Mouse (Mus musculus): ENCODE measurements at regions not wholly inside any gene's neighbourhood (a gene's known extent, or its start where the extent isn't known, plus 50 kb on each side); places are given as distances from the start of the nearest gene placed in this dataset.

DNA sequence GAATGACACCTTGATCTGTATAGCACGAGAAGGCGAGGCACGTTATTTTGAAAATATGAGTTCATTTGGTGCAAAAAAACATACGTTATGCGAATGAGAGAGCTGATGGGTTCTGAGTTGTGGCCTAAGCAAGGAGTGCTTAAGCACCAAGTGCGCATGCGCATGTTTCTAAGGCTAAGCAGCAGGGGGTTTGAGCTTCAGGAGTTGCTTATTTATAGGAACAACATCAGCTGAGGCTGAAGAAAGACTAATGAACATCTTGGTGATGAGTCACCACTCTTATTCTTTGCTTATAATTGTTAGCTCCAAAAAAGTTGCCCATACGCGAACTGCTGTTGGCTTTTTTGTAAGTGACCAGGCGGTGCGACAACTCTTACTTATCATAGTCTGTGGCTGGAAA is 361.1 kb upstream of the Prickle1 start:
- WGBS, result 90% methylated on average over 11 of the region's 11 CpGs
- H3K9ac ChIP-seq (ENCODE audit: low read depth, low read length), result no peak overlapping the region
- no peak for TF ChIP-seq POLR2A (IDR thresholded peaks at IDR 0.05; ENCODE audit: insufficient read depth, low read depth, low read length)
- no peak for TF ChIP-seq CTCF (IDR thresholded peaks at IDR 0.05)
- TF ChIP-seq EP300 (IDR thresholded peaks at IDR 0.05; ENCODE audit: insufficient read depth, low read depth, low read length), result no peak
- no peaks in the 10 kb centered on the region for H3K27me3 ChIP-seq (ENCODE audit: control insufficient read depth, insufficient read depth, low read length)
- intact Hi-C loops (cut with DNase I), result no loop called here
- no peak for DNase-seq
- H3K4me3 ChIP-seq, result no peak overlapping the region
- no peaks in the 10 kb centered on the region for H3K36me3 ChIP-seq (ENCODE audit: control insufficient read depth, insufficient read depth, low read length)
- no peaks in the 10 kb centered on the region for H3K4me1 ChIP-seq (ENCODE audit: control insufficient read depth, insufficient read depth, low read length)
- no peaks in the 10 kb centered on the region for H3K79me2 ChIP-seq (replicated peaks; ENCODE audit: control insufficient read depth, insufficient read depth, low read length)
- no peak overlapping the region for H3K27ac ChIP-seq

DNA sequence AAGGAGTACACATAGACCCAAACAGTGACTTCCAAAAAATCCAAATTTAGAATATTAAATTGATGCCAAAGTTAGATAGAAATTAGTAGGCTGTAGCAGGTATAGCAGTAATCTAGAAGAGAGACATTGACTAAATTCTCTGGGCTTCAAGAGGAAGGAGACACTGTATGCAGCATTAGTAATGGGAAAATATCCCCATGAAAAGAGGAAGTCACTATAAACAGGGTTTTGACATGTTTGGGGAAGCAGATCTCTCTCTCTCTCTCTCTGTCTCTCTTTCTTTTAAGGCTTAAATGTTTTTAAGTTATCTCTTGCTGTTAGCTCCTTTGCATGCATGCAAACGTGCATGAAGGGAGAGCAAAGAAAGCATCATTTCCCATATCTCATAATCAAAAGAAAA is 357.9 kb upstream of the Prickle1 start:
- intact Hi-C loops (cut with DNase I), result no loop called here
- Histone ChIP-seq H3K9ac (ENCODE audit: low read depth, low read length) (no peak overlapping the region), H3K27ac (no peak overlapping the region), H3K27me3 (ENCODE audit: control insufficient read depth, insufficient read depth, low read length) (no peaks in the 10 kb centered on the region), H3K4me1 (ENCODE audit: control insufficient read depth, insufficient read depth, low read length) (no peaks in the 10 kb centered on the region), H3K79me2 (replicated peaks; ENCODE audit: control insufficient read depth, insufficient read depth, low read length) (no peaks in the 10 kb centered on the region), H3K36me3 (ENCODE audit: control insufficient read depth, insufficient read depth, low read length) (no peaks in the 10 kb centered on the region), H3K4me3 (no peak overlapping the region)
- TF ChIP-seq EP300 (IDR thresholded peaks at IDR 0.05; ENCODE audit: insufficient read depth, low read depth, low read length) (no peak), POLR2A (IDR thresholded peaks at IDR 0.05; ENCODE audit: insufficient read depth, low read depth, low read length) (no peak), CTCF (IDR thresholded peaks at IDR 0.05) (no peak)
- DNase-seq, result no peak
- WGBS, result 85% methylated on average over 1 of the region's 1 CpGs

DNA sequence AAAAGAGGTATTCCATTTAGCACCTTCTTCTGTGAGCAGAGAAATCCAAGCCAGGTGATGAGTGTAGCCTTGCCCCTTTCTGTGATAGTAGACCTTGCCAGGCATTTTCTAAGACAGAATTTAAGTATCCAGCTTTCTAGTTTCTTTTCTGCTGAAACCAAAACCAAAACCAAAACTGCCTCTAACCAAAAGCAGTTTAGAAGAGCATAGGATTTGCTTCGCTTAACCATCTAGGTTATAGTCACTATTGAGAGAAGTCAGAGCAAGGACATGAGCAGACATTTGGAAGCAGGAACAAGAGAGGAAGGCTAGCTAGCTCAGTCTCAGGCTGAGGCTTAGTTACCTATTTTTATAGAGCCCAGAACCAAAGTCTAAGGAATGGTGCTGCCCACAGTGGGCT is 354.8 kb upstream of the Prickle1 start:
- H3K4me1 ChIP-seq (ENCODE audit: control insufficient read depth, insufficient read depth, low read length), result no peaks in the 10 kb centered on the region
- H3K27ac ChIP-seq, result no peak overlapping the region
- WGBS, result 93% methylated on average over 1 of the region's 1 CpGs
- no peak for DNase-seq
- H3K27me3 ChIP-seq (ENCODE audit: control insufficient read depth, insufficient read depth, low read length), result no peaks in the 10 kb centered on the region
- H3K9ac ChIP-seq (ENCODE audit: low read depth, low read length), result no peak overlapping the region
- no peaks in the 10 kb centered on the region for H3K79me2 ChIP-seq (replicated peaks; ENCODE audit: control insufficient read depth, insufficient read depth, low read length)
- no peak overlapping the region for H3K4me3 ChIP-seq
- TF ChIP-seq POLR2A (IDR thresholded peaks at IDR 0.05; ENCODE audit: insufficient read depth, low read depth, low read length) (no peak), CTCF (IDR thresholded peaks at IDR 0.05) (no peak), EP300 (IDR thresholded peaks at IDR 0.05; ENCODE audit: insufficient read depth, low read depth, low read length) (no peak)
- intact Hi-C loops (cut with DNase I), result no loop called here
- H3K36me3 ChIP-seq (ENCODE audit: control insufficient read depth, insufficient read depth, low read length), result no peaks in the 10 kb centered on the region

DNA sequence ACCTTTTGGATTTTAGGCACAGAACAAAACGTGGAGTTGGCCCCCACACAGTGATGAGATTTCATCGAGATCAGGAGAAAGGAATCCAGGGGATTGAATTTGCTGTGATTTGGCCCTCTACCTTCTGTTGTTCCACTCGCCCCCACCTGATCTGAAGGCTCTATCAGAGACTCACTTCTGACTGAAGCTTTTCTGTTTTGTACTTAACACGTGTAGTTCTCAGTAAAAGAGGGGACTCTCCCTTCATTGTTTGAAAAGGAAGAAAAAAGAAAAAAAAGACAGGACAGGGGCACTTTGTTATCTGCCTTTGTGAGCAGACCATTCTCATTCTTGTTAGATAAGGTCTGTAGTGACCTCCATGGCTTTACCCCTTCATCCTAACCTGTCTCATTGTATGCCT is 353.2 kb upstream of the Prickle1 start:
- no peaks in the 10 kb centered on the region for H3K36me3 ChIP-seq (ENCODE audit: control insufficient read depth, insufficient read depth, low read length)
- no peak for DNase-seq
- no peak overlapping the region for H3K4me3 ChIP-seq
- no peaks in the 10 kb centered on the region for H3K79me2 ChIP-seq (replicated peaks; ENCODE audit: control insufficient read depth, insufficient read depth, low read length)
- H3K27me3 ChIP-seq (ENCODE audit: control insufficient read depth, insufficient read depth, low read length), result no peaks in the 10 kb centered on the region
- TF ChIP-seq EP300 (IDR thresholded peaks at IDR 0.05; ENCODE audit: insufficient read depth, low read depth, low read length), result no peak
- TF ChIP-seq CTCF (IDR thresholded peaks at IDR 0.05), result no peak
- no peak for TF ChIP-seq POLR2A (IDR thresholded peaks at IDR 0.05; ENCODE audit: insufficient read depth, low read depth, low read length)
- no peak overlapping the region for H3K27ac ChIP-seq
- WGBS, result 69% methylated on average over 4 of the region's 4 CpGs
- H3K4me1 ChIP-seq (ENCODE audit: control insufficient read depth, insufficient read depth, low read length), result no peaks in the 10 kb centered on the region
- intact Hi-C loops (cut with DNase I), result no loop called here
- H3K9ac ChIP-seq (ENCODE audit: low read depth, low read length), result no peak overlapping the region

DNA sequence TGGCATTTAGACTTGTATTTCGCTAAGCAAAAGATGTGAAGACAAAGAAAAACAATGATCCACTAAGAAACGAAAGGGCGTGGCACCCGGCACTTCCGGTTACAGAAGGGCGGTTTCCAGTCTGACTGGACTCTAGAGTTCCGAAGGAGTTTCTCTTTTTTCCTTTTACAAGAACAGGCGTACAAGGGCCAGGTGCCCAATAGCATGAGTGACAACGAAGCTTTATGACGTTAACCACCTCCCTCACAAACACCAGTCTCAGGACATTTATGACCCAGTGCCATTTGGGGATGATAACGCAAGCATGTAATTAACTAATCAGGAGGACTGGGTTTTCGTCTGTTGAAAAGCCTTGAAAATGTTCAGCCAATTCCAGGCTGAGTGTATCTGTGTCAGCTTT is 347.9 kb upstream of the Prickle1 start:
- TF ChIP-seq EP300 (IDR thresholded peaks at IDR 0.05; ENCODE audit: insufficient read depth, low read depth, low read length) (no peak), POLR2A (IDR thresholded peaks at IDR 0.05; ENCODE audit: insufficient read depth, low read depth, low read length) (no peak), CTCF (IDR thresholded peaks at IDR 0.05) (no peak)
- Histone ChIP-seq H3K27me3 (ENCODE audit: control insufficient read depth, insufficient read depth, low read length) (no peaks in the 10 kb centered on the region), H3K4me3 (no peak overlapping the region), H3K9ac (ENCODE audit: low read depth, low read length) (no peak overlapping the region), H3K36me3 (ENCODE audit: control insufficient read depth, insufficient read depth, low read length) (no peaks in the 10 kb centered on the region), H3K79me2 (replicated peaks; ENCODE audit: control insufficient read depth, insufficient read depth, low read length) (no peaks in the 10 kb centered on the region), H3K4me1 (ENCODE audit: control insufficient read depth, insufficient read depth, low read length) (no peaks in the 10 kb centered on the region), H3K27ac (no peak overlapping the region)
- 68% methylated on average over 12 of the region's 12 CpGs for WGBS
- DNase-seq, result no peak
- intact Hi-C loops (cut with DNase I), result no loop called here

DNA sequence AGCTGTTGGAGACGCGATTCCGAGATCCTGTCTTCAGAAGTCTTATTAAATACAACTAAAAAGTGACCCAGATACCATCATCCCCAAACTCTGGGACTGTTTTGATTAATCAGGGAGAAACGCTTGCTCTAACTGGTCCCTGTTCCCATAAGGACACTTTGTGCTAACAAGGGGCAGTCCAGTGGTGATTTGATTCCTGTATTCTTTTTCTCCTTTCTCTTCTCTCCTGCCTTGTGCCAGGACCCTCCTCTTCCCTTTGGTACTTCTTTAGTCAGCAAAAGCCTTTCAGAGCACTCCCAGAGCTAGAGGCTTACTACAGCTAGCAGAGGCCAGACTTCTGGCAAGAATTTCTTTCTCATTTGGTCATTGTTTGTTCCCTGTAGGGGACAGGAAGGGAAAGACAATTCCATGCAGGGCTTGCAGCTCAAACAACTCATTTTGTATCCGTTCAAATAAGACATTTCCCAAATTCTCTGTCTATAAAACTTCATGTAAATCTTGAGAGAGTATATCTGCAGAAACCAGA is 337.3 kb upstream of the Prickle1 start:
- H3K79me2 ChIP-seq (replicated peaks; ENCODE audit: control insufficient read depth, insufficient read depth, low read length), result no peaks in the 10 kb centered on the region
- no peaks in the 10 kb centered on the region for H3K27me3 ChIP-seq (ENCODE audit: control insufficient read depth, insufficient read depth, low read length)
- H3K36me3 ChIP-seq (ENCODE audit: control insufficient read depth, insufficient read depth, low read length), result no peaks in the 10 kb centered on the region
- no peak overlapping the region for H3K9ac ChIP-seq (ENCODE audit: low read depth, low read length)
- H3K27ac ChIP-seq, result no peak overlapping the region
- 40% methylated on average over 5 of the region's 5 CpGs for WGBS
- H3K4me1 ChIP-seq (ENCODE audit: control insufficient read depth, insufficient read depth, low read length), result no peaks in the 10 kb centered on the region
- intact Hi-C loops (cut with DNase I), result no loop called here
- TF ChIP-seq POLR2A (IDR thresholded peaks at IDR 0.05; ENCODE audit: insufficient read depth, low read depth, low read length), result no peak
- no peak for TF ChIP-seq EP300 (IDR thresholded peaks at IDR 0.05; ENCODE audit: insufficient read depth, low read depth, low read length)
- no peak for TF ChIP-seq CTCF (IDR thresholded peaks at IDR 0.05)
- no peak for DNase-seq
- H3K4me3 ChIP-seq, result no peak overlapping the region
